ENCODE assay signal across 9 mouse cellular contexts in genomic region chr1:127459015-127459451, GRCm38 (mm10).
DNase-seq lines count a peak whose midpoint lies in the region; ATAC-seq lines count a peak whose summit lies in the region.
"Had no signal": no experiment of that assay in that cellular context is flagged by ENCODE, and none has a peak within 500 bp of the region (broad histone marks: within the 10 kb centered on the region; RNA-seq: fewer than 3 reads in every experiment).

No protein-coding gene starts in this region.

- no peaks in the 10 kb centered on the region for H3K9me3 ChIP-seq in liver, embryonic 12.5 days (replicated peaks)
- no peaks in the 10 kb centered on the region for H3K9me3 ChIP-seq in intestine, embryonic 14.5 days (ENCODE audit: control insufficient read depth, low read length)
- H3K9me3 ChIP-seq in midbrain, embryonic 12.5 days, result no peaks in the 10 kb centered on the region
- no peaks in the 10 kb centered on the region for H3K9me3 ChIP-seq in stomach, embryonic 14.5 days (ENCODE audit: control insufficient read depth, low read depth, low read length)
- H3K9me3 ChIP-seq: megakaryocyte, embryonic 14.5 days had no signal

- no peaks in the 10 kb centered on the region for H3K36me3 ChIP-seq in liver, embryonic 12.5 days
- 0 out of 2 replicates have a peak, but pooled peaks cover 5% of the 10 kb centered on the region for H3K36me3 ChIP-seq in intestine, embryonic 14.5 days (ENCODE audit: control insufficient read depth, insufficient read depth, low read length)
- H3K36me3 ChIP-seq in midbrain, embryonic 12.5 days, result peaks cover 9% of the 10 kb centered on the region
- no peaks in the 10 kb centered on the region; the same call in 1 of the 2 replicates for H3K36me3 ChIP-seq in stomach, embryonic 14.5 days (ENCODE audit: control insufficient read depth, insufficient read depth, low read length)

- H3K4me3 ChIP-seq in liver, embryonic 12.5 days, result no peak overlapping the region
- H3K4me3 ChIP-seq in intestine, embryonic 14.5 days (ENCODE audit: low read depth, low read length), result no peak overlapping the region
- no peak overlapping the region for H3K4me3 ChIP-seq in midbrain, embryonic 12.5 days
- H3K4me3 ChIP-seq in stomach, embryonic 14.5 days (ENCODE audit: low read depth, low read length), result no peak overlapping the region
- H3K4me3 ChIP-seq: megakaryocyte, embryonic 14.5 days had no signal

- no peak overlapping the region for H3K9ac ChIP-seq in liver, embryonic 12.5 days
- H3K9ac ChIP-seq in intestine, embryonic 14.5 days (ENCODE audit: low read length), result no peak overlapping the region
- H3K9ac ChIP-seq in midbrain, embryonic 12.5 days (replicated peaks), result 0 out of 2 replicates have a peak overlapping the region, but pooled peaks have one; percentile 17
- no peak overlapping the region for H3K9ac ChIP-seq in stomach, embryonic 14.5 days (replicated peaks; ENCODE audit: low read depth, low read length)

- H3K4me2 ChIP-seq in liver, embryonic 12.5 days, result no peak overlapping the region
- H3K4me2 ChIP-seq in intestine, embryonic 14.5 days (ENCODE audit: low read length), result no peak overlapping the region
- H3K4me2 ChIP-seq in midbrain, embryonic 12.5 days (replicated peaks), result no peak overlapping the region
- H3K4me2 ChIP-seq in stomach, embryonic 14.5 days (replicated peaks; ENCODE audit: low read depth, low read length), result no peak overlapping the region

- intact Hi-C loops in left cerebral cortex, postnatal 10 days (cut with DNase I), result loop anchor here (2.0 kb wide), 2 partner anchors 254 to 446 kb away; partner anchors contain the start of gene Mgat5

- WGBS in liver, embryonic 12.5 days (ENCODE audit: insufficient replicate concordance), result 22% methylated on average over 6 of the region's 6 CpGs
- 14% methylated on average over 6 of the region's 6 CpGs for WGBS in intestine, embryonic 14.5 days
- 13% methylated on average over 6 of the region's 6 CpGs for WGBS in midbrain, embryonic 12.5 days
- 16% methylated on average over 6 of the region's 6 CpGs for WGBS in stomach, embryonic 14.5 days

- ATAC-seq in liver, embryonic 12.5 days, result no peak
- ATAC-seq in intestine, embryonic 14.5 days (replicated peaks; ENCODE audit: low FRiP score, low TSS enrichment, low read depth), result peak; percentile 68
- peak; percentile 76 for ATAC-seq in midbrain, embryonic 12.5 days (ENCODE audit: low FRiP score, low read depth)
- 0 out of 2 replicates have a peak, but pooled peaks have one; percentile 65 for ATAC-seq in stomach, embryonic 14.5 days (ENCODE audit: insufficient number of reproducible peaks, insufficient read depth, low FRiP score, low read depth)

- H3K4me1 ChIP-seq in liver, embryonic 12.5 days, result no peaks in the 10 kb centered on the region
- no peaks in the 10 kb centered on the region; the same call in 1 of the 2 replicates for H3K4me1 ChIP-seq in intestine, embryonic 14.5 days (replicated peaks; ENCODE audit: control insufficient read depth, insufficient read depth, low read length)
- peaks cover 17% of the 10 kb centered on the region; the same call in 1 of the 2 replicates for H3K4me1 ChIP-seq in midbrain, embryonic 12.5 days
- no peaks in the 10 kb centered on the region for H3K4me1 ChIP-seq in stomach, embryonic 14.5 days (ENCODE audit: control insufficient read depth, insufficient read depth, low read length)

- peak; percentile 33 for DNase-seq in liver
- peak; percentile 63 to 72 for DNase-seq in cerebellum, adult 18-20 months
- DNase-seq in frontal cortex, postnatal 25 days (ENCODE audit: low spot score in 2 of 2), result peak; percentile 15 to 47
- peak; percentile 77 for DNase-seq in intestine, embryonic 14.5 days (ENCODE audit: low spot score)
- peak; percentile 60 to 67 for DNase-seq in left cerebral cortex, postnatal 10 days (ENCODE audit: extremely low spot score in 1 of 2, low spot score in 2 of 2)

- H3K27me3 ChIP-seq in liver, embryonic 12.5 days (replicated peaks), result no peaks in the 10 kb centered on the region
- H3K27me3 ChIP-seq in intestine, embryonic 14.5 days (replicated peaks; ENCODE audit: control insufficient read depth, insufficient read depth, low read length), result no peaks in the 10 kb centered on the region
- no peaks in the 10 kb centered on the region for H3K27me3 ChIP-seq in midbrain, embryonic 12.5 days
- no peaks in the 10 kb centered on the region for H3K27me3 ChIP-seq in stomach, embryonic 14.5 days (ENCODE audit: control insufficient read depth, insufficient read depth, low read length)
- H3K27me3 ChIP-seq: megakaryocyte, embryonic 14.5 days had no signal

- H3K27ac ChIP-seq in liver, embryonic 12.5 days, result no peak overlapping the region
- H3K27ac ChIP-seq in intestine, embryonic 14.5 days (ENCODE audit: low read depth), result no peak overlapping the region
- H3K27ac ChIP-seq in midbrain, embryonic 12.5 days (replicated peaks), result no peak overlapping the region
- H3K27ac ChIP-seq in stomach, embryonic 14.5 days (ENCODE audit: low read length), result no peak overlapping the region
